Mouse (Mus musculus): Measurements from ENCODE around the gene Trmo.

GRCm38 (mm10) chr4:46406966-46407703 is 17.9 kb upstream of the Trmo start:
- TF ChIP-seq CTCF (IDR thresholded peaks at IDR 0.05; ENCODE audit: control insufficient read depth, insufficient read depth, low read length), result no peak
- no peak for TF ChIP-seq POLR2A (IDR thresholded peaks at IDR 0.05; ENCODE audit: borderline replicate concordance, control insufficient read depth, low read depth, low read length)

All from bone marrow, adult 2 months (tissue).